Mouse (Mus musculus) intestine, embryonic 15.5 days (tissue): ENCODE data around the gene Ric1. TPM values are rescaled to one million over a fixed set of nuclear protein-coding genes. Genes with fewer than 3 reads are reported as not detected.

Source experiments
- ATAC-seq: fragments of 200-750 bp; cut with Nextera tagmentation; 2 replicates; pipeline ENCODE4 v1.8.0; 2017; ENCODE audit warnings: moderate TSS enrichment, moderate library complexity
- H3K27ac ChIP-seq: fragments of 300-500 bp; sonication (generic); 2 replicates; pipeline ENCODE4 v1.5.1; 2015; ENCODE audit warnings: mild to moderate bottlenecking, inconsistent platforms
- H3K27me3 ChIP-seq: fragments of 300-500 bp; sonication (generic); replicated peaks from 2 replicates; pipeline ENCODE4 v1.6.1; 2015; ENCODE audit warnings: inconsistent platforms
- H3K36me3 ChIP-seq: fragments of 300-500 bp; sonication (generic); 2 replicates; pipeline ENCODE4 v1.6.1; 2015; ENCODE audit warnings: inconsistent platforms
- H3K4me1 ChIP-seq: fragments of 300-500 bp; sonication (generic); replicated peaks from 2 replicates; pipeline ENCODE4 v1.6.1; 2015; ENCODE audit warnings: inconsistent platforms
- H3K4me2 ChIP-seq: fragments of 300-500 bp; sonication (generic); replicated peaks from 2 replicates; pipeline ENCODE4 v1.6.1; 2015; ENCODE audit warnings: mild to moderate bottlenecking, inconsistent platforms
- H3K4me3 ChIP-seq: fragments of 300-500 bp; sonication (generic); replicated peaks from 2 replicates; pipeline ENCODE4 v1.5.1; 2015; ENCODE audit warnings: inconsistent platforms
- H3K9ac ChIP-seq: fragments of 300-500 bp; sonication (generic); 2 replicates; pipeline ENCODE4 v1.6.1; 2015; ENCODE audit warnings: inconsistent platforms
- H3K9me3 ChIP-seq: fragments of 300-500 bp; sonication (generic); 2 replicates; pipeline ENCODE4 v1.6.1; 2016; ENCODE audit warnings: inconsistent platforms
- WGBS: fragments of 180-500 bp; shearing (Covaris S2); methylation state at CpG from one replicate; pipeline ENCODE4 v1.1.7; 2015; 5-methylcytosine and 5-hydroxymethylcytosine counted together
- polyA plus RNA-seq: library from polyadenylated mRNA; unstranded; fragments of >200 nt; fragmentation: Nextera tagmentation; extraction: Ambion mirVana; gene quantifications from 2 replicates; pipeline ENCODE4 v1.2.1, GENCODE M21; 2015

The Ric1 gene
- polyA plus RNA-seq = 11.9 and 12.3 TPM in 2 replicates

GRCm38 (mm10) chr19:29521637-29522435 lies at the start of gene Ric1:
Gene Ric1 (plus strand): TSS chr19:29522282.
- Histone ChIP-seq H3K4me1 (0 out of 2 replicates have a peak, but pooled peaks cover 4% of the 10 kb centered on the region), H3K36me3 (no peaks in the 10 kb centered on the region), H3K9me3 (no peaks in the 10 kb centered on the region), H3K4me3 (peak within 1 kb of the TSS; percentile 96), H3K27me3 (no peaks in the 10 kb centered on the region), H3K9ac (peak within 1 kb of the TSS; percentile 91), H3K4me2 (peak within 1 kb of the TSS; percentile 70), H3K27ac (peak within 1 kb of the TSS; percentile 93)
- WGBS = under 1% methylated on average over 80 of the region's 80 CpGs
- peak; percentile 99 for ATAC-seq

DNA sequence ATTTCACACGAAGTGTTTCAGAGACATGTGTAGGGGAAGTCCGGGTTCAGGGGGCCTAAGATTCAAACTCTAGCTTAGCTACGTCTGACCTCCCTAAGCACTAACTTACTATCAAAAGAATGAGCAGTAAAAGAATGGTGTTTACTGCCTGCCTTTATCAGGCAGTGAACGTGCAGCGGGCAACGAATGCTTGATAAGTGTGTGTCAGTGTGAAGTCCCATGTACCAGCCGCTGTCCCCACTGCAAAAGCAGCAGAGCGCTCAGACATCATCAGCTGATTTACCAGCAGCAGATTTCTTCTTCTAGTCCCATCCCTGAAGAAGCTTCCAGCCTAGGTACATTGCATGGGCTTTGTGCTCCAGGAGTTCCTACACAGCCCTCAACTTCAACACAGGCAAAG lies 49.7 kb upstream of the Ric1 start:
- Histone ChIP-seq H3K4me1 (peaks cover 8% of the 10 kb centered on the region; the same call in 1 of the 2 replicates), H3K36me3 (no peaks in the 10 kb centered on the region), H3K4me2 (no peak overlapping the region), H3K27me3 (no peaks in the 10 kb centered on the region), H3K9ac (no peak overlapping the region), H3K9me3 (no peaks in the 10 kb centered on the region), H3K4me3 (no peak overlapping the region), H3K27ac (peak overlapping the region; percentile 29)
- 61% methylated on average over 8 of the region's 8 CpGs for WGBS
- ATAC-seq = peak; percentile 46

GRCm38 (mm10) chr19:29472946-29473345 lies 49.1 kb upstream of the Ric1 start:
- H3K9me3 ChIP-seq = no peaks in the 10 kb centered on the region
- H3K36me3 ChIP-seq = no peaks in the 10 kb centered on the region
- H3K9ac ChIP-seq = no peak overlapping the region
- H3K27ac ChIP-seq = peak overlapping the region; percentile 29; the same call in 1 of the 2 replicates
- no peak for ATAC-seq
- H3K4me2 ChIP-seq = no peak overlapping the region
- no peaks in the 10 kb centered on the region for H3K27me3 ChIP-seq
- 69% methylated on average over 5 of the region's 5 CpGs for WGBS
- H3K4me3 ChIP-seq = no peak overlapping the region
- H3K4me1 ChIP-seq = peaks cover 8% of the 10 kb centered on the region; the same call in 1 of the 2 replicates

- Histone ChIP-seq H3K9ac (no peak overlapping the region), H3K9me3 (no peaks in the 10 kb centered on the region), H3K4me1 (peaks cover 8% of the 10 kb centered on the region; the same call in 1 of the 2 replicates), H3K27me3 (no peaks in the 10 kb centered on the region), H3K4me2 (no peak overlapping the region), H3K36me3 (no peaks in the 10 kb centered on the region), H3K4me3 (no peak overlapping the region), H3K27ac (peak overlapping the region; percentile 13; the same call in 1 of the 2 replicates)
- 43% methylated on average over 2 of the region's 2 CpGs for WGBS
- peak; percentile 22 for ATAC-seq
Measured at GRCm38 (mm10) chr19:29474803-29475202, 47.3 kb upstream of the Ric1 start.

DNA sequence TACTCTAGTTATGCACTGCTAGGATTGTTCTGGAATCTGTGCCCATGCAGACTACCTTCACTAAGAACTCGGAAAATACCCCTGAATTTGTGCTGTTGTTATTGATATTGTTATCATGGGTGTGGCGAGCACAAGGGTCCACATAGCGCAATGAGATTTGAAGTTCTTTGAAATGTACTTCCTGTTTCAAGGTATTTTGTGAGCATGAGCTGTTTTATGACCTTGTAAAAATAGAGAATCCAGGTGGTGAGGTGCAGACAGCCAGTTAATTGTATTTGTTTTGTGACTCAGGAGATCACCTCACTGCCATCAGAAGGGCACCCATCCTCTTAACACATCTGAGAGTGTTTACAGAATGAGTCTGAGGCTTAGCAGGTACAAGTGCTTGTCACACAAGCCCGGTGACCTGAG lies 46.9 kb upstream of the Ric1 start:
- H3K27me3 ChIP-seq = no peaks in the 10 kb centered on the region
- peak; percentile 86 for ATAC-seq
- H3K4me2 ChIP-seq = no peak overlapping the region
- no peak overlapping the region for H3K4me3 ChIP-seq
- 48% methylated on average over 4 of the region's 4 CpGs for WGBS
- H3K36me3 ChIP-seq = no peaks in the 10 kb centered on the region
- H3K4me1 ChIP-seq = peaks cover 8% of the 10 kb centered on the region; the same call in 1 of the 2 replicates
- H3K9me3 ChIP-seq = no peaks in the 10 kb centered on the region
- no peak overlapping the region for H3K9ac ChIP-seq
- H3K27ac ChIP-seq = peak overlapping the region; percentile 49

- H3K4me3 ChIP-seq = no peak overlapping the region
- no peak for ATAC-seq
- H3K9me3 ChIP-seq = no peaks in the 10 kb centered on the region
- no peak overlapping the region for H3K27ac ChIP-seq
- no peak overlapping the region for H3K9ac ChIP-seq
- no peaks in the 10 kb centered on the region for H3K4me1 ChIP-seq
- no peak overlapping the region for H3K4me2 ChIP-seq
- WGBS = 7% methylated on average over 4 of the region's 4 CpGs
- H3K27me3 ChIP-seq = no peaks in the 10 kb centered on the region
- H3K36me3 ChIP-seq = no peaks in the 10 kb centered on the region
Measured at GRCm38 (mm10) chr19:29478598-29478997, 43.5 kb upstream of the Ric1 start.

DNA sequence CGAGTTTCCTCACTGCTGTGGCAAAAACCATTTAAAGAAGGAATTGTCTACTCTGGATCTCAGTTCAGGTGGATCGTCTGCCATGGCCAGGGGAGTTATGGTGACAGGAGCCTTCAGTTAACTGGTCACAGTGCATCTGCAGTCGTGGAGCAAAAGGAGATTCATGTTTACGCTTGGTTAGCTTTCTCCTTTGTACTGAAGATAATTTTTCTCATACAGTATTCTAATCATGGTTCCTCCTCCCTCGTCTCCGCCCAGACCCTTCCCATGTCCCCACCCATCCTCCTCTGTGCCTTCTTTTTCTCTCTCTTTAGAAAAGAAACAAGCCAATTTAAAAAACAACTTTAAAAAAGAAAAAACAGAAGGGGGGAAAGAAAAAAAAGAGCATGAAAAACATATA lies 40.5 kb upstream of the Ric1 start:
- Histone ChIP-seq H3K9me3 (no peaks in the 10 kb centered on the region), H3K9ac (no peak overlapping the region), H3K4me1 (no peaks in the 10 kb centered on the region), H3K27ac (no peak overlapping the region), H3K4me2 (no peak overlapping the region), H3K27me3 (no peaks in the 10 kb centered on the region), H3K4me3 (no peak overlapping the region), H3K36me3 (no peaks in the 10 kb centered on the region)
- WGBS = 73% methylated on average over 6 of the region's 6 CpGs
- ATAC-seq = no peak

- H3K4me1 ChIP-seq = no peaks in the 10 kb centered on the region
- 77% methylated on average over 5 of the region's 5 CpGs for WGBS
- no peaks in the 10 kb centered on the region for H3K9me3 ChIP-seq
- H3K36me3 ChIP-seq = no peaks in the 10 kb centered on the region
- H3K4me2 ChIP-seq = no peak overlapping the region
- ATAC-seq = no peak
- no peaks in the 10 kb centered on the region for H3K27me3 ChIP-seq
- H3K9ac ChIP-seq = no peak overlapping the region
- no peak overlapping the region for H3K4me3 ChIP-seq
- H3K27ac ChIP-seq = no peak overlapping the region
Measured at GRCm38 (mm10) chr19:29482148-29482547, 39.9 kb upstream of the Ric1 start.

DNA sequence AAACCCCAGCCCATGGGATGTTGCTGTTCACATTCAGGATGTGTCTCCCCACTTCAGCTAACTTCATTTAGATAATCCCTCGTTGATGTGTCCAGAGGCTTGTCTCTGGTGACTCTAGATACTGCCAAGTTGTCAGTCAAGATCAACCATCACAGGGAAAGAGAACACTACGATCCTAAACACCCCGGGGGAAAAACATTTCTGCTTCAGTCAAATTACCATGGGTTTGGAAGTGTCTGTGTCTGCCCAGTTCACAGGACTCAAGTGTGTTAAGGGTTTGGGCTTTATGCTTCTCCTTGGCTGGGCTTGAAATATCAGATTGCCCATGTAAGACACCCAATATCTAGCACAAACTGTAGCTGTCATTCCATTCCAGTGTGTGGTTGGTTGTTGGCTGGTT lies 39.4 kb upstream of the Ric1 start:
- Histone ChIP-seq H3K9ac (no peak overlapping the region), H3K27ac (no peak overlapping the region), H3K27me3 (no peaks in the 10 kb centered on the region), H3K9me3 (no peaks in the 10 kb centered on the region), H3K4me1 (no peaks in the 10 kb centered on the region), H3K4me3 (no peak overlapping the region), H3K4me2 (no peak overlapping the region), H3K36me3 (no peaks in the 10 kb centered on the region)
- no peak for ATAC-seq
- WGBS = 75% methylated on average over 3 of the region's 3 CpGs

GRCm38 (mm10) chr19:29483386-29483785 lies 38.7 kb upstream of the Ric1 start:
- Histone ChIP-seq H3K4me1 (0 out of 2 replicates have a peak, but pooled peaks cover 2% of the 10 kb centered on the region), H3K36me3 (no peaks in the 10 kb centered on the region), H3K4me3 (no peak overlapping the region), H3K27me3 (no peaks in the 10 kb centered on the region), H3K9ac (no peak overlapping the region), H3K27ac (no peak overlapping the region), H3K4me2 (no peak overlapping the region), H3K9me3 (no peaks in the 10 kb centered on the region)
- ATAC-seq = no peak
- 78% methylated on average over 2 of the region's 2 CpGs for WGBS

DNA sequence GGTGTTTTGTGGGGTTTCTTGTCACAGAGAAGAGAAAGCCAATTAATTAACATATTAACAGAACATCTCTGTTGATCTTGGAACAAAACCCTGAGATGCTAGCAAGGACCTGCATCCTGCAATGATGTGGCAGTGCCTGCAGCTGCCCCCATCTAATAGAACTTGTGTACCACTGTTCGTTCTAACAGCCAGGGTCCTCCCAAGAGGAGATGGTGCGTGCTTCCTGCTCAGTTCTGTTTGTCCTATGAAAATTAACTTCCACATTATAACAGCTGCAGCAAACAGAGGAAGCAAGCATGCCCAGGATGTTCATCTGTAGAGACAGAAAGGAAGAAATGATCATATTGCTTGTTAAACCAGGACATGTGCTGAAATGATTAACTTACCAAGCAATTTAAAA lies 37.5 kb upstream of the Ric1 start:
- H3K4me3 ChIP-seq = no peak overlapping the region
- no peaks in the 10 kb centered on the region for H3K27me3 ChIP-seq
- no peak for ATAC-seq
- 0 out of 2 replicates have a peak, but pooled peaks cover 2% of the 10 kb centered on the region for H3K4me1 ChIP-seq
- WGBS = 59% methylated on average over 2 of the region's 2 CpGs
- H3K9ac ChIP-seq = no peak overlapping the region
- no peaks in the 10 kb centered on the region for H3K9me3 ChIP-seq
- H3K4me2 ChIP-seq = no peak overlapping the region
- H3K27ac ChIP-seq = no peak overlapping the region
- no peaks in the 10 kb centered on the region for H3K36me3 ChIP-seq

DNA sequence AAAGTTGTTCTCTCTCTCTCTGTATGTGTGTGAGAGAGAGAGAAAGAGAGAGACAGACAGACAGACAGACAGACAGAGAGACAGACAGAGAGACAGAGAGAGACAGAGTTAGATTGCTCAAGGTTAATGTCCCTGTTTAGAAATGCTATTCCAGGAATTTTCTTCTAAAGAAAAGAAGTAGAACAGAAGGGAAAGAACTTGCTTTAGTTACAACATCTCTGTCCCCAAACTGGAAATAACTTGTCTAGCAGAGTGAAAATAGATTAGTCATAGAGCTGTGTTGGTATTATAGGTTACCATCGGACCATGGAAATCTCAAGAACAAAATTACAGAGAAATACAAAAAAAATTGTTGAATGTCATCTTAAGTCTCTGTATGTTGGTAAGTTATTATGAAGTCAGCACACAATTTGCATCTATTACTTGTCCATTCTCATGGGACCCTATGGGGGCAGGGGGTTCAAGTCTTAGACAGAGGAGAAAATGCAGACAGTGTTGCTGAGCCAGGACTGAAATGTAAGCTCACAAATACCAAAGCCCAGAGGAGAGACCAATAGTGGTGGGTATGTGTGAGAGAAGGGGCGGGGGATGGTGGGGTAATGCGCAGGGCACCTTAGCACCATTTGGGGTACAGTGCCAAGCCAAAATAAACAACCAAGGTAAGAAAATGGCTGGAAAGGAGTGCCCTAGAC lies 36.7 kb upstream of the Ric1 start:
- H3K9me3 ChIP-seq = no peaks in the 10 kb centered on the region
- H3K27me3 ChIP-seq = no peaks in the 10 kb centered on the region
- no peak overlapping the region for H3K4me3 ChIP-seq
- 0 out of 2 replicates have a peak, but pooled peaks cover 2% of the 10 kb centered on the region for H3K4me1 ChIP-seq
- H3K4me2 ChIP-seq = no peak overlapping the region
- H3K36me3 ChIP-seq = no peaks in the 10 kb centered on the region
- WGBS = 78% methylated on average over 3 of the region's 3 CpGs
- H3K9ac ChIP-seq = no peak overlapping the region
- H3K27ac ChIP-seq = no peak overlapping the region
- no peak for ATAC-seq
